Mouse (Mus musculus) megakaryocyte-erythroid progenitor cell, adult 5-6 weeks (primary cell): ENCODE data around the gene Mydgf. TPM values are rescaled to one million over a fixed set of nuclear protein-coding genes. Genes with fewer than 3 reads are reported as not detected.

Experiments used
- ATAC-seq: replicated peaks from 2 replicates; pipeline ENCODE4 v1.8.0; 2016; ENCODE audit warnings: mild to moderate bottlenecking, inconsistent platforms; ENCODE audit not compliant: severe bottlenecking, poor library complexity, low FRiP score, low TSS enrichment
- total RNA-seq, 2 experiments: library from RNA; stranded (forward) in 1 of 2; stranded (reverse) in 1 of 2; fragments of 200-1000, 215-1000 nt in 1 of 2; fragments of >200 nt in 1 of 2; fragmentation: Nextera tagmentation in 1 of 2; gene quantifications; 2 replicates each; pipeline ENCODE4 v1.2.3; 2014 to 2017

Mydgf gene
- total RNA-seq, 2 experiments from 2014 or later, result 21.5 to 59.7 TPM

DNA sequence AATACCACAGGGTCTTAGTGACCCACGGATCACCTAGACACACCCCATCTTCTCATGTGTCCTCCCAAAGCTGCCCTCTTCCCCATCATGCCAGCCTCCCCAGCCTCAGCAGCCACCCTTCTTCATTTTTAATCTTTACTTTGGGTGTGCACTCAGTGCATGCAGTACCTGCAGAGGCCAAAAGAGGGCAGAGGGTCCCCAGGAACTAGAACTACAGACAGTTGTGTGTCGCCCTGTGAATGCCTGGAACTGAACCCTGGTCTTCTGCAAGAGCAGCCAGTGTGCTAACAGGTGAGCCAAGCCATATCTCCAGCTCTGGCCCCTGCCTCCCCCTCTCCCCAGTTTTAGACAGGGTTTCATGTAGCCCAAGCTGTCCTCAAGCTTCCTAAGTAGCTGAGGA lies 13.1 kb upstream of the Mydgf start:
- ATAC-seq, result peak; percentile 48

DNA sequence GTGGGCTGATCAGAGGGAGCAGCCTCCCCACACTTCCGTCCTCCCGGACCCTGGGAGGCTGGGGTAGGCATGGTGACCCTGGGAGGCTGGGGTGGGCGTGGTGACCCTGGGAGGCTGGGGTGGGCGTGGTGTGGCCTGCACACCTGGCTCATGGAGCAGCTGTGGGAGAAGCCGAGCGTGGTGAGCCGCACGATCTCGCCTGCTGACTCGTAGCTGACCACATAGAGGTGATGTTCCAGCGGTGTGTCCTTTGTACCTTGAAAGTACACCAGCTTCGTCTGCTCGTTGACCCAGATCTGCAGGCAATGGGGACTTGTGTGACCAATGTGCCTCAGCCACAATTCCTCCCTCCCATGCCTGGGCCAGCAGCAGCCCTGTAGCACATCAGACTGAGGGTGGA lies 11.0 kb upstream of the Mydgf start:
- no peak for ATAC-seq

DNA sequence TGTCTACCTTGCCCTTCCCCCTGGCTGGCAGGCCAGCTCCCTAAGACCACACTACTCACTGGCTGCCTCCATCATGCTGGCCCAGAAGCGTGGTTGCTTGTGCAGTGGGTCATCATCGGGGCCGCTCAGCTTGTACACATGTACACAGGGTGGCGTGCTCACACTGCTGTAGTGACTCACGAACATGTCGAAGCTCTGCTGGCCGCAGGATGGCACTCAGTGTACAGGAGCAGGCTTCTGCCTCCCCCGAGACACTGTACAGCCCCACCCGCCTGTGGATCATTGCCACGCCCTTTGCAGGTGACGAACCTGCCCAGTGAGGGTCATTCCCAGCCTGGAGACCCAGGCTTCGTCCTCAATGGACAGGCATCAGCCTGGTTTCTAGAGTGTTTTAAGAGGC lies 10.6 kb upstream of the Mydgf start:
- no peak for ATAC-seq

DNA sequence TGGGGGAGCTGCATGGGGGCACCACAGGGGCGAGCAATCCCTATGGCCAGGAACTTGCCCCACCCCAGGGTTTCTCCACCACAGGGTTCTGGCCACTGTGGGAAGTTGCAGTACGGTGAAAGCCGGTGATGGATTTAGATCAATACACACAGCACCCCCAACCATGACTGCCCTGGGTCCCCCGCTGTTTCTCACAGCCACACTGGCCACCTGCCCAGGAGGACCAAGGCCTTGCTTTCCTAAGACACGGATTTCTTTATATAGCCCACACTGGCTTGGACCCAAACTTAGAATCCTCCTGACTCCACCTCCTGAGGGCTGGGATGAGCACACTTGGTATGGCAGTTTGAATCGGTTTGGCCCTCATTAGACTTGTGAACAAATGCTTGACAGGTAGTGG lies 7.5 kb upstream of the Mydgf start:
- ATAC-seq, result no peak

DNA sequence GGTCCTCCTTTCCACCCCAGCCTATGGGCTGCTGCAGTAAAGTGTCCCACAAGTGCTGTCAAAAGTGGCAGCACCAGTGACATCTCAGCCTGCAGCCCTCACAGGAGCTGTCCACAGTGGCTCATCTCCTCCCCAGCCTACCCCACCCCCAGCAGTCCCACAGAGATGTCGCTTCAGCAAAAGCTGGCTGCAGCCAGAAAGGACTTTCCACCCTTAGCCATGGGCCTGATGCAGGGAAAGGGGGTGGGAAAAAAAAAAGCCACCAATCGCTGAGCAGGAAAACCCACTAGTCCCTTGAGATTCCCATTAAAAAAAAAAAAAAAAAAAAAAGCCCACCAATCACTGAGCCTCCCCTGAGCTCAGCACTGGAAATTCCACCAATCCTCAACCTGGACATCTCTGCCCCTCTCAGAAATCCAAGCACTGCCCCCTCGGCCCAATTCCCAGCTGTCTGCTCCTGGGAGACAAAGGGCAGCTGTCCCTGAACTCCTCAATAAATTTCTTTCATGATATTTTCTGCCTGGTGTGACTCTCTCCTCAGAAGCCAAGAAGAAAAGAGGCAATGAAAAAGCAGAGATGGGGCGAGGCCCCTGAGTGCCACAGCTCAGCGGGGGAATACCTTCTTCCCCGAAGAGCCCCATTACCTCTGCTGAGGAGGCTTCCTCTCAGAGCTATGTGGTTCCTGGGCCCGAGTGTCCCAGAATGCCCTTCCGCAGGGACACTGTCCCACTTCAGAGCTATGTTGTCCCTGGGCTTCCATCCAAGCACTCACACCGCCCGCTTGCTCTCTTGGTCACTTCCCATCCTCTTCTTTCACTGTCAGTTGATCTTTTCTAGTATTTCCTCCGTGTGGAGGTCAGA lies 1.8 kb upstream of the Mydgf start:
- ATAC-seq, result no peak

DNA sequence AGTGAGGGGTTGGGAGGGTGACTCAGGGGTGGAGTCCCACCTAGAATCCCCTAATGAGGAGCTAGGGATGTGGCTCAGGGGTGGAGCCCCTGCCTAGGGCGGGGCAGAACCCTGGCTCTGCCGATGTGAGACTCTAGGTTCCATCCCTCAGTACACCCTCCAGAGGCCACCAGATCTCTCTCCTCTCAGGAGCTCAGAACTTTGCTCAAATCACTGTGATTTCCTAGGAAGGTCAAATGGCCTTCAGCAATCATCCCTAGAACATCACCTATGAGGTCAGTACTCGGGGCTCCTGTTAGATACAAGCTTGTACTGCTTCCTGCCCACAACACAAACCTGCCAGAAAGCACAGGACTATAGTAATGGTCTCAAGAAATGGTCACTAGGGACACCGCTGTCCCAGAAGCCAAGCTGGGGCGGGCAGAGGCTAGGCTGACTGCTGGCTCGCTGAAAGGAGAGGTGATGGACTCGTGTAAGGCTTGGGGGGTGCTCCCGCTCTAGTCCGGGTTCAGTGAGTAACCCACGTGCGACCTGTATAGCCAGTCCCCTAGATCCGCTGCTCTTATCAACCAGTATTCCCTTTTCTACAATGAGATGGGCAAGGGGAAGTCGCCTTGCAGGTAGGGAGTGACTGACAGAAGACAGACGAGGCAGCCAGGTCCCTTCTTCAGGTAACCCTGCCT lies 604 bp downstream of the Mydgf start:
- ATAC-seq, result peak; percentile 53

DNA sequence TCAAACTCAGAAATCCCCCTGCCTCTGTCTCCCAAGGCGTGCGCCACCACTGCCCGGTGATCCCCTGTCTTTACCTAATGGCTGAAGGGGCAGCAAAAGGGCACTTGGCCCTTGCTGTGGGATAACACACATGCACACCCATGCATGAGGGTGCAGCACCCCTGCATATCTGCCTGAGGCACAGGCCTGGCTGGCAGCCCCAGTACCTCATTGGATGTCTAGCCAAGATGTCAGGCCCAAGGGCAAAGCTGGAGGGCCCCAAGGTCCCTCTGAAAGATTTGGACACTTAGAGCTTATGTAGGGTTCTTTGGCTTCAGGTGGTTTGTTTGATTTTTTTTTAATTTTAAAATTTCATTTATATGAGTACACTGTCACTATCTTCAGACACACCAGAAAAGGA lies 8.3 kb downstream of the Mydgf start:
- no peak for ATAC-seq

DNA sequence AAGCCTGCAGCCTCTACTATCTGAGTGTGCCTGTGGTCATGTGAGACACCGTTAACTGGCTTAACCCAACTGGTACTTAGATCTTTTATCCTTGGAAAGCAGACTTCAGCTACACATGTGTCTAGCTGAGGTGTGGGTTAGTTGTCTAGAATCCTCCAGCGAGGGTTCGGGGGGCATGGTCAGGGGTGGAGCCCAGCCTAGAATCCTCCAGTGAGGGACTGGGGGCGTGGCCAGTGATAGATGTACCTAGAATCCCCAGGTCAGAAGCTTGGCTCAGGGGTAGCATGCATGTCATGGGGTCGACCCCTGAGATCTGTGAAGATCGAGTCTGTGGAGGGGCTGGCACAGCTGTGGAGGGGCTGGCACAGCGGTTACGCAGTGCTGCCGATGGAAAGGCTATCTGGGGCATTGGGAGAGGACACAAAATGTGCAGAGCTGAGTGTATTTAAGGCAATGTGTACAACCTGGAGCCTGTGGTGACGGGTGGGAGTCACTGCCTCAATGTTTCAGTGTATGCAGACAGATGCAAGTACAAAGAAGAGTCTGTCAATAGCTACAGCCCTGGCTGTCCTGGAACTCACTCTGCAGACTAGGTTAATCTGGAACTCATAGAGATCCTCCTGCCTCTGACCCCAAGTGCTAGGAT lies 10.2 kb downstream of the Mydgf start:
- ATAC-seq, result no peak

DNA sequence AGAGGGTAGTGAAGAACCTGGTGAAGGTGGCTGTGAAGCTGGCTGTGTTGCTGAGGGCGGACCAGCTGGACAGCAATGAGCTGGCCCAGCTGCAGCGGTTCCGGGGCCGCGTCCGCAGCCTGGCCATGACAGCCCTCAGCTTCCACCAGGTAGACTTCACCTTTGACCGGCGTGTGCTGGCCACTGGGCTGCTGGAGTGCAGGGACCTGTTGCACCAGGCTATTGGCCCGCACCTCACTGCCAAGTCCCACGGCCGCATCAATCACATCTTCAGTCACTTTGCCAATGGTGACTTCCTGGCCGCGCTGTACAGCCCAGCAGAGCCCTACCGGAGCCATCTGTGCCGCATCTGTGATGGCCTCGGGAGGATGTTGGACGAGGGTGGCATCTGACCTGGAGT lies 11.8 kb downstream of the Mydgf start:
- no peak for ATAC-seq

DNA sequence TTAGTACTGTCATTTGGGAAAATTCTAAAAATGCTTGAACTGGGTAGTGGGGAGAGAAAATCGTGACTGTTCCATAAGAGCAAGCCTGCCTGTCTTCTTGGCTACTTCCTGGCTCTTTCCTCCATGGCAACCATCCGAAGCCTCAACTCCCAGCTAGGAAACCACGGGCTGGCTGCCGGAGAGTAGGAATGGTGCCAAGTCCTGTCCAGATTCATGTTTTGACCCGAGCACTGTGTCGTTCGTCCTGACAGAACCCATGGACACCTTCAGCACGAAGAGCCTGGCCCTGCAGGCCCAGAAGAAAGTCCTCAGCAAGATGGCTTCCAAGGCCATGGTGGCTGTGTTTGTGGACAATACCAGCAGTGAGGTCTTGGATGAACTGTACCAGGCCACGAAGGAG lies 12.3 kb downstream of the Mydgf start:
- ATAC-seq, result no peak

DNA sequence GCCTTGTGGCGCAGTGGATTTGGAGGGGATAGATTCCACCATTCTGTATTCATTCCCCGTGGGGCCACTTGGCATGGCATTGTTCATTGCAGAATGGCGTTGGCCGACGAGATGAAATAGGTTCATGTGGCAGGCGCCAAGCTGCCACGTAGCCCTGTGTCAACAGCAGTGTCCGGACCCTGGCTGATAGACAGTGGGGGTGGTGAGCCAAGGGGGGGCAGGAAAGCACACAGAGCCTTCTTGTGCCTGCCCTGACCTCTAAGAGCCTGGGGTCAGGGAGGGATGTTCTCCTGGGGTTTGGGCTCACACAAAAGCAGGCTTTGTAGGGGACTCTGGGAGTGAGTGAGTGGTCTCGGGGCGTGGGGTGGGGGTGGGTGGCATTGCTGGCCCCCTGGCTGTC lies 13.1 kb downstream of the Mydgf start:
- no peak for ATAC-seq

DNA sequence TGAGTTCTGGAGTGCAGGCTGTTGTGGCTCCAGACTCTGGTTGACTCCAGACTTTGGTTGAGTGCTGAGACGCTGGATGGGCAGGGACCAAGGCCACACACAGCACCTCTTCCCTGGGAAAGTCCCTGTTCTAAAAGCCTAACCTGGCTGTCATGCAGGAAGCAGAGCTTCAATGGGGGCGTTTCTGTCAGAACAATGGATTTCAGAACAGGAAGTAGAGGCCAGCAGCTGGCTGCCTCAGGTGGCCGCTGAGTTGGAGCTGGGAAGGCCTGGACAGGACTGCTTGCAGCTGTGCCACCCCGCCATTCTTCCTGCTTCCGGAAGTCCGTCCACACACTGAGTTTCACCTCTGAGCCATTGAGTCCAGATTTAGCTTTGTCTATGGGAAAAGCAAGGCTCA lies 13.9 kb downstream of the Mydgf start:
- no peak for ATAC-seq

DNA sequence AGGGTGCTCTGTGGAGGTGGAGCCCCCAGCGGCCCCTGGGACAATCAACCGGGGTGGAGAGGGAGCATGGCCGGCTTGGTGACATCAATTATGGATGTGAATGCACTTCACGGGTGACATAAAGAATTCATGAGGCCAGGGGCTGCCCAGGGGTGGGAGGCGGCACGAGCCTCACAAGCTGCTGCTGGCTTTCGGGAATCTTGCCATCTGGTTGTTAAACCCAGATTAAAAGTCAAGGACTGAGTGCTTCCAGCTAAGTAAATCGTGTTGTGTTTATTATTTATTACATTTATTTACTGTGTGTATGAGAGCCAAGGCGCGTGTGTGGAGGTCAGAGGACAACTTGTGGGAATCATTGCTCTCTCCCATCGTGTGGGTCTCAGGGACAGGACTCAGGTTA lies 18.0 kb downstream of the Mydgf start:
- ATAC-seq, result no peak

DNA sequence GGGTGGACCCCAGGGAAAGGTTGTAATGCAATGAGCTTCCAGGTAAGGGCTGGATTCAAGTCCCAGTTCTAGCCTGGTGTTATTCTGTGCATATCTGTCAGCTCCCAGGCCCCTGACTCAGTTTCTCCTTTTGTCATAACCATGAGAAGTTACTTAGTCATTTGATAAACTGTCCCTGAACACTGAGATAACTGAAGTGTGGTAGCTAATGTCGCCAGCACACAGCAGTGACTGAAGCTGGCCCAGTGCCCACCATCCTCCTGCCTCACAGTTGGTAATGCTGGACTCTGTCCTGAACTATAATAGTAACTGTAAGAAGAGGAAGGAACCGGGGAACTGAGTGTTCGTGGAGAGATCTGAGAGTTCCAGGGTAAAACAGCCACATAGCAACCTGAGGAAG lies 19.2 kb downstream of the Mydgf start:
- no peak for ATAC-seq

DNA sequence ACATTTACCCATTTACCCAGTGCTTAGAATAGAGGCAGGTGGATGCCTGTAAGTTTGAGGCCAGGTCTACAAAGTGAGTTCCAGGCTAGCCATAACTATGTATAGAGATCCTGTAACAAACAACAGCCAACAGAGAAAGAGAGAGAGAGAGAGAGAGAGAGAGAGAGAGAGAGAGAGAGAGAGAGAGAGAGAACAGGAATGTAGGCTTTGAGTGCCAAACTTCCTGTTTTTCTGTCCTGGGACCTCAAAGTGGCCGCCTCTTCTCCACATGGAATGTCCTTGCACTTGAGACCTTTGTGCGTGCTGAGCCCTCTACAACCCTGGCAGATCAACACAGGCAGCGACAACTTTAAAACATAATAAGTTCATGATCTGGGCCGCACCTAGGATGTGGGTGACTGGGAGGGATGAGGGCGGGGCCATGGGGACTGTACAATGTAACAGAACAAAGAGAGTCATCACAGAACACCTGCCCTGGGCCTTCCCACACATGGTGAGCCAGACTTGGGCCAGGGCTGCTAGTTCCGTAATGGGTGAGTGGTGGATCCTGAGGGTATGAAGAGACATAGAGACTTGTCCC lies 20.1 kb downstream of the Mydgf start:
- ATAC-seq, result no peak

DNA sequence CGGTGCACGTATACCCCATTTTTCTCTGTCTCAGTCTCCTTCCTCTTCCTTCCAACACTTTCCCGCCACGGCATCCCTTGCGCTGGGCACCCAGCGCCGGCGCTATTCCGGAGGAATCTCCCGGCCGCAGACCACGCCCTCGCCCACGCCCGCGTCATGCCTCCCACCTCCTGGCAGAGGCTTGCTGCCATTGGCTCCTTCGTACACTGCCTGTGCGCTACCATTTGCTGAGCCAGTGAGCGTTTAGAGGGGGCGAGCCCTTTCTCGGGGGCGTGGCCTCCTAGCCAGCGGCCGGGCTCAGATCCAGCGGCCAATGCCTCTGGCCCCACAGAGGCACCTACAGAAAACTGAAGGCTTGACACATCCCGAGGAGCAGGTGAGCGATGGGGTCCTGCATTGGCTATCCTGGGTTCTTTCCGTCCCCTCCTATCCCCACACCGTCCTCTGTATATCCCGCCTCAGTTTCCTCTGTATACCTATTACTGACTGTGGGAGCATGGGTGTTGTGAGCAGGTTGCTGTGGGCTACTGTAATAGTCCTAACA lies 21.4 kb downstream of the Mydgf start, which contains the start of gene Tnfaip8l1:
Gene Tnfaip8l1 (plus strand): TSS at position 247 of the 544 bp plus-strand sequence.
- ATAC-seq, result peak; percentile 98

DNA sequence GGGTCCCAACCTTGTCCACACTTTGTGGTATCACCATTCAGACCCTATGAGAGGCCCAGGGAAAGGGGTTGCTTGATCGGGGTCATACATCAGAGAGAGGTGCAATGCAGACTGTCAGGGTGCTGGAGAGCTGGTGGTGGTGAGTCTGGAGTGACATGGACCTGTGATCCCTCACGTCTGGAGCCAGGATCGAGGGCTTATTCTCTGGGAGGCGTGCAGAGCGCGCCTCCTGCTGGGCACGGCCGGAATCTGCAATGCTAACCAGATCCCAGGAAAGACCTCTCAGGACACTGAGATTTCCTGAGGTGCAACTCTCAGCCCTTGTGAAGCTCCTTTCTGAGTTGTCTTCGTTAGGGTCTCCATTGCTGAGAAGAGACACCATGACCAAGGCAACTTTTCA lies 24.0 kb downstream of the Mydgf start:
- ATAC-seq, result peak; percentile 13; the same call in 1 of the 2 replicates

DNA sequence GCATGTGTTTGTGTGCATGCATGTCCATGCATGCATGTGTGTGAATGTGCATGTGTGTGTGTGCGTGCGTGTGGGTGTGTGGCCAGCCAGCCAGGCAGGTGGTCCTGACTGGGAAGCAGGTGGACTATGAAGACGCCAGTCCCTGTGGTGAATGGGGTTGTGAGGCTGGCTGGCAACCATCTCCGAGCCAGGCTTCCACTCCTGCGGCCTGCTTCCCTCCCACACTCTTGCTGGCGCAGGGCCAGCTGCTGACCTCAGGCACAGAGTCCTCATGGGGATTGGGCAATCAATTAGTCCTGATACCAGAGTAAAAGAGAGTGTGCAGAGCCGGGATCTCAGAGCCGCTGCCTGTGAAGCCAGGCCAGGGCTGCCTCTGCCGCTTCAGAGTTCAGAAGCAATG lies 30.1 kb downstream of the Mydgf start:
- no peak for ATAC-seq

DNA sequence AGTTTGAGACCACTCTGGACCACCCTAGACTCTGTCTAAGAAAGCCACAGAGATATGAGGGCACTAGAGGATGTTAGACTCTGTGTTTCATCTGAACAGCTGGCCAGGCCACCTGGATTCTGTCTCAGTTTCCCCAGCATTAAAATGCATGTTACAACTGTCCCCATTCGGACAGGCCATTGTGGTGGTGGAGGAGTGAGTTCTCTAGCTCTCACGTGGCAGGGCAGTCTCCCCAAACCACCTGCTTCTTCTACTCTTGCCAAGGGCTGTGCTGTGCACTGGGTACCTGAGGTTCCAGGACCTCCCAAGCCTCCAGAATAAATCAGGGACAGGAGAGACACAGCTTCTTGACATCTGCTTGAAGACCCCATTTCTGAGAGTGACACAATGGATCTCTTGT lies 33.8 kb downstream of the Mydgf start:
- no peak for ATAC-seq
